Mouse (Mus musculus): ENCODE data around the gene Srcin1. TPM values are rescaled to one million over a fixed set of nuclear protein-coding genes. Genes with fewer than 3 reads are reported as not detected.

Gene Srcin1
- total and polyA plus RNA-seq, 3 experiments = 0.15 to 0.49 (median 0.25) TPM

GRCm38 (mm10) chr11:97545808-97546560 is 30.0 kb downstream of the Srcin1 start:
- TF ChIP-seq CTCF (IDR thresholded peaks at IDR 0.05; ENCODE audit: low read depth, low read length) (no peak), TAL1 (conservative IDR thresholded peaks at IDR 0.05; ENCODE audit: low read depth, low read length) (no peak), POLR2AphosphoS5 (IDR thresholded peaks at IDR 0.05; ENCODE audit: insufficient replicate concordance, low read depth, low read length) (no peak), GATA1 (IDR thresholded peaks at IDR 0.05; ENCODE audit: borderline replicate concordance, low read length) (no peak), GATA2 (IDR thresholded peaks at IDR 0.05; ENCODE audit: borderline replicate concordance, low read depth, low read length) (no peak)
- no peak overlapping the region; the same call in 1 of the 2 replicates for H3K4me3 ChIP-seq (ENCODE audit: low read depth, low read length)
- H3K4me1 ChIP-seq (ENCODE audit: insufficient read depth, low read depth, low read length) = peaks cover 8% of the 10 kb centered on the region; the same call in 1 of the 2 replicates
- DNase-seq (ENCODE audit: low spot score) = no peak
- peaks cover 93% of the 10 kb centered on the region for H3K27me3 ChIP-seq (ENCODE audit: insufficient read depth, low read length)
- peaks cover 4% of the 10 kb centered on the region; the same call in 1 of the 2 replicates for H3K9me3 ChIP-seq (replicated peaks)
- no peak for ATAC-seq (ENCODE audit: extremely low read depth, insufficient number of reproducible peaks, low FRiP score, poor library complexity, severe bottlenecking)
- no peaks in the 10 kb centered on the region for H3K36me3 ChIP-seq (replicated peaks)

DNA sequence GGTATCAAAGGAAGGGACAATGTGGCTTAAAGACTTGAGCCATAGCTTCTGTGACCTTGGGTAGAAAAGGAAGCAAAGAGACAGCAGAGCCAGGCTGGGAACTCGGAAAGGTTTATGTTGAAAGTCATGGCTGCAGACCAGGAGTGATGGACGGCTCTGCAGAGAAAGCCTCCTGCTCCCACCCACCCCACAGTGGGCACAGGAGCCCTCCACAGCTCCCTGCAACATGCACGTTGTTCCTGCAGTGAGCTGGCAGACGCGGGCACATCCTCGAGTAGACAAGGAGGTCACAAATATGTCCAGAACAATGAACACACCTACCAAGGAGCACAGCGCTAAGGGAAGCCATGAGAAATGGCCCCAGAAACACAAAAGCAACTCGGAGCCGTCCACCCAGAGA is 32.1 kb downstream of the Srcin1 start:
- no peak for DNase-seq (ENCODE audit: low spot score)
- H3K27me3 ChIP-seq (ENCODE audit: insufficient read depth, low read length) = peaks cover 87% of the 10 kb centered on the region
- ATAC-seq (ENCODE audit: extremely low read depth, insufficient number of reproducible peaks, low FRiP score, poor library complexity, severe bottlenecking) = no peak
- TF ChIP-seq GATA2 (IDR thresholded peaks at IDR 0.05; ENCODE audit: borderline replicate concordance, low read depth, low read length) (no peak), GATA1 (IDR thresholded peaks at IDR 0.05; ENCODE audit: borderline replicate concordance, low read length) (no peak), TAL1 (conservative IDR thresholded peaks at IDR 0.05; ENCODE audit: low read depth, low read length) (no peak), CTCF (IDR thresholded peaks at IDR 0.05; ENCODE audit: low read depth, low read length) (no peak), POLR2AphosphoS5 (IDR thresholded peaks at IDR 0.05; ENCODE audit: insufficient replicate concordance, low read depth, low read length) (no peak)
- peaks cover 4% of the 10 kb centered on the region; the same call in 1 of the 2 replicates for H3K9me3 ChIP-seq (replicated peaks)
- H3K4me3 ChIP-seq (ENCODE audit: low read depth, low read length) = no peak overlapping the region
- H3K36me3 ChIP-seq (replicated peaks) = no peaks in the 10 kb centered on the region
- H3K4me1 ChIP-seq (ENCODE audit: insufficient read depth, low read depth, low read length) = peaks cover 18% of the 10 kb centered on the region

DNA sequence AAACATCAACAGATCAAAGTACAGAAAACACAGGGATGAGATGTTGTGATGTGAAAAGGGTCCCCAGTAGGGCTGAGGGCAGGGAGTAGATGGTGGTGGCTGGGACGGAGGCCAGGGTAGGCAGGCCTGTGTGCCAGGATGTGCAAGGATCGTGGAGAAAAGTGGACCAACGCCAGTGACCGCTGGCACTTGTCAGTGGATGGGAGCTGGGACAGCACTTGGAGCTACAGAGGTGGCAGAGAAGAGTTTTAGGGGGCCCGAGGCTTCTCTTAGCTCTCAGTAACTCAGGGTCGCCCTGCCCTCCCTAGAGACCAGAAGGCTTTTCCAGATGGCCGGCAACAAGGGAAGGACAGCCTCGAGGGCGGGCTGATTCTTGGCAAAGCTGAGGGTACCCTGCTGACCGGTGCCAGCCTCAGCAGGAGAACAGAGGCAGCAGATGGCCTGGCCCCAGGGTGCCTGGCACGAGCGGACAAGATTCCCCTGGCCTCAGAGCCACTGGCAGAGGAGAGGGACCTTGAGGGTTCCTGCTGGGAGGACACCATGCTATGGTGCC is 32.7 kb downstream of the Srcin1 start:
- TF ChIP-seq TAL1 (conservative IDR thresholded peaks at IDR 0.05; ENCODE audit: low read depth, low read length) (no peak), GATA1 (IDR thresholded peaks at IDR 0.05; ENCODE audit: borderline replicate concordance, low read length) (no peak), CTCF (IDR thresholded peaks at IDR 0.05; ENCODE audit: low read depth, low read length) (no peak), GATA2 (IDR thresholded peaks at IDR 0.05; ENCODE audit: borderline replicate concordance, low read depth, low read length) (no peak), POLR2AphosphoS5 (IDR thresholded peaks at IDR 0.05; ENCODE audit: insufficient replicate concordance, low read depth, low read length) (no peak)
- Histone ChIP-seq H3K4me1 (ENCODE audit: insufficient read depth, low read depth, low read length) (peaks cover 18% of the 10 kb centered on the region), H3K4me3 (ENCODE audit: low read depth, low read length) (no peak overlapping the region), H3K27me3 (ENCODE audit: insufficient read depth, low read length) (peaks cover 81% of the 10 kb centered on the region), H3K36me3 (replicated peaks) (no peaks in the 10 kb centered on the region), H3K9me3 (replicated peaks) (peaks cover 4% of the 10 kb centered on the region; the same call in 1 of the 2 replicates)
- no peak for ATAC-seq (ENCODE audit: extremely low read depth, insufficient number of reproducible peaks, low FRiP score, poor library complexity, severe bottlenecking)
- no peak for DNase-seq (ENCODE audit: low spot score)

- TF ChIP-seq CTCF (IDR thresholded peaks at IDR 0.05; ENCODE audit: low read depth, low read length) (no peak), POLR2AphosphoS5 (IDR thresholded peaks at IDR 0.05; ENCODE audit: insufficient replicate concordance, low read depth, low read length) (no peak), TAL1 (conservative IDR thresholded peaks at IDR 0.05; ENCODE audit: low read depth, low read length) (no peak), GATA1 (IDR thresholded peaks at IDR 0.05; ENCODE audit: borderline replicate concordance, low read length) (no peak), GATA2 (IDR thresholded peaks at IDR 0.05; ENCODE audit: borderline replicate concordance, low read depth, low read length) (no peak)
- H3K9me3 ChIP-seq (replicated peaks) = peaks cover 4% of the 10 kb centered on the region; the same call in 1 of the 2 replicates
- H3K36me3 ChIP-seq (replicated peaks) = no peaks in the 10 kb centered on the region
- no peak overlapping the region for H3K4me3 ChIP-seq (ENCODE audit: low read depth, low read length)
- ATAC-seq (ENCODE audit: extremely low read depth, insufficient number of reproducible peaks, low FRiP score, poor library complexity, severe bottlenecking) = no peak
- no peak for DNase-seq (ENCODE audit: low spot score)
- peaks cover 78% of the 10 kb centered on the region for H3K27me3 ChIP-seq (ENCODE audit: insufficient read depth, low read length)
- H3K4me1 ChIP-seq (ENCODE audit: insufficient read depth, low read depth, low read length) = peaks cover 18% of the 10 kb centered on the region
Observed at GRCm38 (mm10) chr11:97542171-97543150, 33.5 kb downstream of the Srcin1 start.

- peaks cover 75% of the 10 kb centered on the region for H3K27me3 ChIP-seq (ENCODE audit: insufficient read depth, low read length)
- H3K36me3 ChIP-seq (replicated peaks) = no peaks in the 10 kb centered on the region
- DNase-seq (ENCODE audit: low spot score) (no peak), ATAC-seq (ENCODE audit: extremely low read depth, insufficient number of reproducible peaks, low FRiP score, poor library complexity, severe bottlenecking) (no peak)
- peaks cover 12% of the 10 kb centered on the region for H3K4me1 ChIP-seq (ENCODE audit: insufficient read depth, low read depth, low read length)
- H3K9me3 ChIP-seq (replicated peaks) = no peaks in the 10 kb centered on the region
- no peak overlapping the region for H3K4me3 ChIP-seq (ENCODE audit: low read depth, low read length)
- TF ChIP-seq GATA2 (IDR thresholded peaks at IDR 0.05; ENCODE audit: borderline replicate concordance, low read depth, low read length) = no peak
- no peak for TF ChIP-seq TAL1 (conservative IDR thresholded peaks at IDR 0.05; ENCODE audit: low read depth, low read length)
- TF ChIP-seq GATA1 (IDR thresholded peaks at IDR 0.05; ENCODE audit: borderline replicate concordance, low read length) = no peak
- TF ChIP-seq CTCF (IDR thresholded peaks at IDR 0.05; ENCODE audit: low read depth, low read length) = no peak
- no peak for TF ChIP-seq POLR2AphosphoS5 (IDR thresholded peaks at IDR 0.05; ENCODE audit: insufficient replicate concordance, low read depth, low read length)
Observed at GRCm38 (mm10) chr11:97540604-97541003, 35.4 kb downstream of the Srcin1 start.
